ENCODE assay signal across 8 mouse cellular contexts in the genomic region with DNA sequence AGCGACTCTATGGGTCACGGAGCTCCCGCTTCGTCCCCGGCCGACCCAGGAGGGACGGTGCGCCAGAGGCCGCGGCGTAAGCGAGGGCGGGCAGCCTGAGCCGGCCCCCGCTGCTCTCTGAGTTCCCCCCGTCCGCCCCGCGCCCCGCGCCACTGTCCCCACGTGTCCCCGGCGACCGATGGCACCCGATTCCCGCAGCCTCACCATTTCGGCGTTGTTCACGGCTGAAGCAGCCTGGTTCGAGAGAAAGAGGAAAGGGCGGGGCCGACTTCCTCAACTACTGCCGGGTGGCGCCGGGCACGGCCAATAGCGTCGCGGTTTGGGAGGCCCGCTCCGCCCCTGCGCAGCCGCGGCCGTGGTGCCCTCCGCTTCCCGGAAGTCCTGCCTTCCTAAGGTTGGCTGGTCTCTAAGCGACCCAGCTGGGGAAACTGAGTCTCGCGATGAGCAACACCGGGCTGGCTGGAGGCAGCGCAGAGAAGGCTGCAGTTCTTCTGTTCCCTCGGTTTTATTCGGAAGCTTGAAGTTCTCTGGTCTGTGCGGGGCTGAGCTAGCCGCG. TPM values are rescaled to one million over a fixed set of nuclear protein-coding genes. Genes with fewer than 3 reads are reported as not detected.
DNase-seq lines count a peak whose midpoint lies in the region; ATAC-seq and TF ChIP-seq lines count a peak whose summit lies in the region.

Gene Arpc5l (plus strand): TSS at position 469 of the 556 bp plus-strand sequence.

- in situ Hi-C loops in ES-E14 (cut with MboI; ENCODE audit: low sequenced_read_pairs in 2 of 2, unreplicated experiment in 2 of 2): no loop called here

- DNase-seq in ES-E14 (ENCODE audit: low read depth, low spot score): peak; percentile 88
- DNase-seq in cerebellum, adult 11-12 months: peak; percentile 89
- DNase-seq in heart, postnatal 36 days: peak; percentile 90 to 92
- DNase-seq in layer of hippocampus, adult 2 months (ENCODE audit: low spot score in 2 of 2): peak; percentile 91 to 93
- peak; percentile 96 for DNase-seq in lung, embryonic 14.5 days
- peak; percentile 91 for DNase-seq in thymus, adult 2 months

- no peaks in the 10 kb centered on the region for H3K9me3 ChIP-seq in ES-E14 (ENCODE audit: control insufficient read depth, insufficient read depth, low read depth, low read length)
- no peaks in the 10 kb centered on the region for H3K9me3 ChIP-seq in forebrain, embryonic 16.5 days (ENCODE audit: control insufficient read depth, low read length)
- H3K9me3 ChIP-seq in lung, embryonic 14.5 days (ENCODE audit: low read depth, low read length): no peaks in the 10 kb centered on the region

- TF ChIP-seq POLR2A in olfactory bulb, adult 2 months (IDR thresholded peaks at IDR 0.05; ENCODE audit: insufficient read depth, low read depth, low read length): peak; percentile 63
- TF ChIP-seq POLR2A in thymus, adult 2 months (IDR thresholded peaks at IDR 0.05; ENCODE audit: control insufficient read depth, extremely low read depth, insufficient read depth, low read length, poor library complexity): peak; percentile 47; the same call in 1 of the 2 replicates

- intact Hi-C loops in heart, postnatal 36 days (cut with DNase I): loop anchor here (10.0 kb wide), 2 partner anchors 360 to 720 kb away; partner anchors contain the start of genes Dennd1a and Psmb7

- peak; percentile 89 for ATAC-seq in forebrain, embryonic 16.5 days
- peak; percentile 83 for ATAC-seq in lung, embryonic 14.5 days (ENCODE audit: insufficient read depth)

- under 1% methylated on average over 58 of the region's 58 CpGs for WGBS in forebrain, embryonic 16.5 days
- WGBS in lung, embryonic 14.5 days: under 1% methylated on average over 47 of the region's 58 CpGs
- under 1% methylated on average over 57 of the region's 58 CpGs for WGBS in olfactory bulb, adult 2 months
- under 1% methylated on average over 58 of the region's 58 CpGs for WGBS in thymus, adult 2 months

- H3K4me3 ChIP-seq in ES-E14 (ENCODE audit: insufficient read depth in 1 of 2, low read depth in 1 of 2, low read length in 2 of 2, poor library complexity in 1 of 2, severe bottlenecking in 1 of 2): peak within 1 kb of the TSS; percentile 85 to 92
- H3K4me3 ChIP-seq in forebrain, embryonic 16.5 days (replicated peaks; ENCODE audit: low read length): peak within 1 kb of the TSS; percentile 92
- H3K4me3 ChIP-seq in layer of hippocampus, adult 2 months: peak within 1 kb of the TSS; percentile 81
- H3K4me3 ChIP-seq in lung, embryonic 14.5 days (ENCODE audit: low read depth, low read length): peak within 1 kb of the TSS; percentile 77
- H3K4me3 ChIP-seq in olfactory bulb, adult 2 months (ENCODE audit: insufficient read depth, low read depth, low read length): peak within 1 kb of the TSS; percentile 81
- H3K4me3 ChIP-seq in thymus, adult 2 months (ENCODE audit: control insufficient read depth, insufficient read depth, low read length): peak within 1 kb of the TSS; percentile 91

- H3K9ac ChIP-seq in ES-E14 (ENCODE audit: insufficient read depth, low read depth, low read length, poor library complexity, severe bottlenecking): peak within 1 kb of the TSS; percentile 93
- peak within 1 kb of the TSS; percentile 82 for H3K9ac ChIP-seq in forebrain, embryonic 16.5 days (replicated peaks; ENCODE audit: low read depth, low read length)
- H3K9ac ChIP-seq in lung, embryonic 14.5 days: peak within 1 kb of the TSS; percentile 90

- TF ChIP-seq CTCF in layer of hippocampus, adult 2 months (conservative IDR thresholded peaks at IDR 0.05): no peak
- TF ChIP-seq CTCF in lung, embryonic 14.5 days (IDR thresholded peaks at IDR 0.05; ENCODE audit: low read depth): no peak
- TF ChIP-seq CTCF in olfactory bulb, adult 2 months (IDR thresholded peaks at IDR 0.05; ENCODE audit: insufficient read depth, low read depth, low read length): no peak
- TF ChIP-seq CTCF in thymus, adult 2 months (IDR thresholded peaks at IDR 0.05; ENCODE audit: borderline replicate concordance, control insufficient read depth, extremely low read depth, insufficient read depth, low read length, poor library complexity): 0 out of 2 replicates have a peak, but pooled peaks have one; percentile 30

- peak within 1 kb of the TSS; percentile 83 for H3K4me2 ChIP-seq in forebrain, embryonic 16.5 days (ENCODE audit: low read length)
- peak within 1 kb of the TSS; percentile 86 for H3K4me2 ChIP-seq in lung, embryonic 14.5 days

- H3K36me3 ChIP-seq in ES-E14 (ENCODE audit: control insufficient read depth, insufficient read depth, low read length, poor library complexity, severe bottlenecking): peaks cover 44% of the 10 kb centered on the region
- peaks cover 13% of the 10 kb centered on the region for H3K36me3 ChIP-seq in forebrain, embryonic 16.5 days (ENCODE audit: control insufficient read depth, insufficient read depth)
- peaks cover 41% of the 10 kb centered on the region for H3K36me3 ChIP-seq in lung, embryonic 14.5 days (ENCODE audit: insufficient read depth)
- peaks cover 29% of the 10 kb centered on the region for H3K36me3 ChIP-seq in thymus, adult 2 months (ENCODE audit: control insufficient read depth, insufficient read depth, low read length)

- peak within 1 kb of the TSS; percentile 89 for H3K27ac ChIP-seq in ES-E14 (ENCODE audit: insufficient read depth, low read depth, low read length, poor library complexity, severe bottlenecking)
- peak within 1 kb of the TSS; percentile 78 for H3K27ac ChIP-seq in forebrain, embryonic 16.5 days (ENCODE audit: low read length)
- H3K27ac ChIP-seq in layer of hippocampus, adult 2 months: peak within 1 kb of the TSS; percentile 93
- H3K27ac ChIP-seq in lung, embryonic 14.5 days (ENCODE audit: low read depth): peak within 1 kb of the TSS; percentile 89
- no peak within 1 kb of the TSS for H3K27ac ChIP-seq in olfactory bulb, adult 2 months (ENCODE audit: insufficient read depth, low read depth, low read length)
- peak within 1 kb of the TSS; percentile 6; the same call in 1 of the 2 replicates for H3K27ac ChIP-seq in thymus, adult 2 months (ENCODE audit: control insufficient read depth, insufficient read depth, low read length)

- no peaks in the 10 kb centered on the region for H3K27me3 ChIP-seq in forebrain, embryonic 16.5 days (replicated peaks; ENCODE audit: control insufficient read depth, insufficient read depth, low read length)
- H3K27me3 ChIP-seq in lung, embryonic 14.5 days (ENCODE audit: insufficient read depth, low read length): no peaks in the 10 kb centered on the region
- H3K27me3 ChIP-seq in thymus, adult 2 months (ENCODE audit: control insufficient read depth, insufficient read depth, low read length): no peaks in the 10 kb centered on the region

- H3K4me1 ChIP-seq in ES-E14 (ENCODE audit: control insufficient read depth in 2 of 2, insufficient read depth in 2 of 2, low read length in 2 of 2, poor library complexity in 1 of 2): peaks cover 4 to 17% of the 10 kb centered on the region in 2 experiments; a peak in 3 of 4 replicates
- H3K4me1 ChIP-seq in forebrain, embryonic 16.5 days (replicated peaks; ENCODE audit: control insufficient read depth, insufficient read depth, low read length): peaks cover 46% of the 10 kb centered on the region
- peaks cover 12% of the 10 kb centered on the region; the same call in 1 of the 2 replicates for H3K4me1 ChIP-seq in lung, embryonic 14.5 days (ENCODE audit: insufficient read depth)
- peaks cover 9% of the 10 kb centered on the region for H3K4me1 ChIP-seq in olfactory bulb, adult 2 months (ENCODE audit: control insufficient read depth, insufficient read depth, low read length)
- peaks cover 15% of the 10 kb centered on the region for H3K4me1 ChIP-seq in thymus, adult 2 months (replicated peaks; ENCODE audit: control insufficient read depth, insufficient read depth, low read length)

TF ChIP-seq in ES-E14, 5 proteins besides CTCF, POLR2A, EP300 and RAD21:
- no peak for TF ChIP-seq ZC3H11A (IDR thresholded peaks at IDR 0.05; ENCODE audit: borderline replicate concordance, low read depth, low read length)
- TF ChIP-seq CHD2 (IDR thresholded peaks at IDR 0.05; ENCODE audit: low read depth, low read length): peak; percentile 95
- TF ChIP-seq HCFC1 (IDR thresholded peaks at IDR 0.05; ENCODE audit: borderline replicate concordance, insufficient read depth, low read length): 0 out of 2 replicates have a peak, but pooled peaks have one; percentile 43
- no peak for TF ChIP-seq ZNF384 (IDR thresholded peaks at IDR 0.05; ENCODE audit: low read depth, low read length)
- TF ChIP-seq MAFK (IDR thresholded peaks at IDR 0.05; ENCODE audit: insufficient read depth, low read depth, low read length): no peak
TF ChIP-seq in ES-E14: peak in this region for 2.

RNA-seq across cellular contexts. Expression of gene Arpc5l, which starts in this region (rescaled TPM):
- total RNA-seq in ES-E14 (2012; rRNA removed): 42.0 and 58.4 TPM in 2 replicates
- 147 and 150 TPM in 2 replicates for polyA plus RNA-seq in forebrain, embryonic 16.5 days (2015; fragmentation: Nextera tagmentation; extraction: Ambion mirVana)
- 10 to 100 TPM; 90.1 to 99.9 TPM for total RNA-seq in heart, postnatal 36 days (2021)
- total RNA-seq in layer of hippocampus, adult 2 months (2021): 10 to 100 TPM; 88.5 to 92.8 TPM
- 132 and 136 TPM in 2 replicates for polyA plus RNA-seq in lung, embryonic 14.5 days (2014; fragmentation: Nextera tagmentation; extraction: Ambion mirVana)
- not detected in 2 replicates for polyA plus RNA-seq in olfactory bulb, adult 2 months (2012; ENCODE audit: insufficient read depth, insufficient read length, low replicate concordance, missing spikeins)
- polyA plus RNA-seq in thymus, adult 2 months (2012; rRNA removed): 52.9 and 53.2 TPM in 2 replicates
